Mouse (Mus musculus) urinary bladder, postnatal 36 days (tissue): ENCODE results near the gene 4930467E23Rik.
"Not testable (repeated sequence)": the region's sequence is repeated elsewhere in the genome, so short reads cannot be mapped to it uniquely, and the experiment has no call there.

Experiments used
- DNase-seq, 2 experiments: peaks; one replicate each; pipeline ENCODE4 v3.0.0; 2022; ENCODE audit warnings: low spot score in 2 of 2, mixed read lengths in 1 of 2

The 4930467E23Rik gene

GRCm38 (mm10) chr8:19729276-19729675 is at the start of gene 4930467E23Rik:
TSS of gene 4930467E23Rik (plus strand) at chr8:19729576.
- DNase-seq: not testable (repeated sequence)

GRCm38 (mm10) chr8:19682311-19682710 is 47.1 kb upstream of the 4930467E23Rik start:
- not testable (repeated sequence) for DNase-seq

GRCm38 (mm10) chr8:19685476-19685875 is 43.9 kb upstream of the 4930467E23Rik start:
- not testable (repeated sequence) for DNase-seq

DNA sequence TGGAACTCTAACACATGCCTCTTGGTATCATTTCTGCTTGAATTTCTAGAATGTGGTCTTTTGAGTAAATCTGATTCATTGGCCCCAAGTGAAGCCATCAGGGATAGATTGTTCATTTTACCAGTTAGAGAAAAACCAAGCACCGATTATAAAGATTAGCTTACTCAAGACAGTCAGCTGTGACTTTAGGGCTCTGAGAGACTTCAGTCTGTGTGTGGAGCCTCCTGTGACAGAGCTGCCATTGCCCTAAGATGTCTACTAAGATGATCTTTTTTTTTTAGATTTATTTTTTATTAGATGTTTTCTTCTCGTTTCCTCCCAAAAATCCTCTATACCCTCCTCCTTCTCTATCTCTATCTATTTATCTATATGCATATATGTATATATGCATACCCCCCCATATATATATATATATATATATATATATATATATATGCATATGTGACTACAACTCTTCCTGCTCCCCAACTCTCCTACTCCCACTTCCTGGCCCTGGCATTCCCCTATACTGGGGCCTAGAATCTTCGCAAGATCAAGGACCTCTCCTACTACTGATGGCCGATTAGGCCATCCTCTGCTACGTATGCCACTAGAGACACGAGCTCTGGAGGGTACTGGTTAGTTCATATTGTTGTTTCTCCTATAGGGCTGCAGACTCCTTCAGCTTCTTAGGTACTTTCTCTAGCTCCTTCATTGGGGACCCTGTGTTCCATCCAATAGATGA is 40.4 kb upstream of the 4930467E23Rik start:
- not testable (repeated sequence) for DNase-seq

DNA sequence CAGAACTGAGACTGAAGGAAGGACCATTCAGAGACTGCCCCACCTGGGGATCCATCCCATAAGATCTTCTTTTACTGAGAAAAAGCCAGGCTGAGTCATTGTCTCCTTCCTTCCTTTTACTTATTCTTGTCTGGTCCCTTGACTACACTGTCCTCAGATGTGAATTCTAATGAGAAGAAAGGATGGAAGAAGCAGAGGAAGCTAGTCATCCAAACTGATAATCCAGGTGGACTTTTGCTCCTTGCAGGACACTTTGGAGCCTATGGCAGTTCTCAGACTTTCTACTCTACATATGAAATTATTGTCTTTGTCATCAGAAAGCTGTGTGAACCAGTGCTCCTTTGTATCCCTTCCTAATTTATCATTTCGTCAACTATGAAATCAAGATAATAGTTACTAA is 39.6 kb upstream of the 4930467E23Rik start:
- not testable (repeated sequence) for DNase-seq

- DNase-seq: not testable (repeated sequence)
These were observed 38.0 kb upstream of the 4930467E23Rik start for GRCm38 (mm10) chr8:19691421-19691820.

DNA sequence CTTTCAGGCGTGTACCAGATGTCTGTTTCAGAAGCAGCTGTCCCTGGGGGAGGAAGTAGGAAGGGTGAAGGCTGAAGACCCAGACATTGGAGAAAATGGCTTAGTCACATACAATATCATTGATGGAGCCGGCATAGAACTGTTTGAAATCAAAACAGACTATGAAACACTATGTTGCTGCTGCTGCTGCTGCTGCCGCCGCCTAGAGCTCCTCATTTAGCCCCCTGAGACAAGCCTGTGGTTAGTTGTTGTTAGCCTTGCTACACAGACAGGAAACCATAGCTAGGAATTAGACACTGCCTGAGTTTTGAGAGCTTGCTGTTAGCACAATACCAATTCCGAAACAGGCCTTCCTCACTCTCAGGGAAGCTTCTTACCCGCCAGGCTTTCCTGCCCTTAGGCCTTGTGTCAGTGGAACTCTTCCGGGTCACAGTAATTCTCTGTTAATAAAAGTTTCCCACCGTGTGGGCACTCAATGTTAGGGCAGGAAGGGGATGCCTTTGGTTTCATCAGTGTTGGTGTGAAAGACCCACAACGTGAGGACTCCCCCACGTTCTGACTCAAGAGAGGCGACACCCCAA is 31.8 kb upstream of the 4930467E23Rik start:
- not testable (repeated sequence) for DNase-seq

- not testable (repeated sequence) for DNase-seq
These were observed 31.3 kb upstream of the 4930467E23Rik start for GRCm38 (mm10) chr8:19698123-19698522.

DNA sequence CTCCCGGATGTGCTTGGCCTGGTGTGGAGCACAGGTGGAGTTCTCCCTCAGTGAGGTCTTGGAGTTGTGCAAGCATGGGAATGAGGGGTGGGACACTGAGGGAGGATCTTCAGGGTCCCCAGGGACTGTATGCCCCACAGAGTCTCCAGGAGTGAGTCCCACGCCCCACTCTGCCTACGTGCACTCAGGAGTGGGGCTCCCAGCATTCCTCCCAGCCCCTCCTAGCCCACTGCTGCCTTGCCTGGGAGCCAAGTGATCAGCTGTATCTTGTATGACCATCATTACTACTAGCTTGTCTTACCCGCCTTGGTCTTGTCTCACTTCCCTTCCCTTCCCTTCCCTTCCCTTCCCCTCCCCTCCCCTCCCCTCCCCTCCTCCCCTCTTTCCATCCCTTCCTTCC is 30.7 kb upstream of the 4930467E23Rik start:
- DNase-seq: peak in 1 of 2 experiments; percentile 62

DNA sequence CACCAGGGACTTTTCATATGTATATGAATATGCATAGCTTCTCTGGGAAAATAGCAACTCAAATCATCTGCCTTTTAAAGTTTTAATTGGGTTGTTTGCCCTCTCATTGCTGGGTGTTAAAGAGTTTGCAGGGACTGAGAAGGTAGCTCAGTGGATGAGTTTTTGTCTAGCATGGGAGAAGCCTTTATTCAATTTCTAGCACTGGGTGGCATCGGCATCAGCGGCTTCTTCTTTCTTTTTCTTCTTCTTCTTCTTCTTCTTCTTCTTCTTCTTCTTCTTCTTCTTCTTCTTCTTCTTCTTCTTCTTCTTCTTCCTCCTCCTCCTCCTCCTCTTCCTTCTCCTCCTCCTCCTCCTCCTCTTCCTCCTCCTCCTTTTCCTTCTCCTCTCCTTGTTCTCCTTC is 28.1 kb upstream of the 4930467E23Rik start:
- not testable (repeated sequence) for DNase-seq

- DNase-seq: not testable (repeated sequence)
These were observed 27.1 kb upstream of the 4930467E23Rik start for GRCm38 (mm10) chr8:19702276-19702675.

DNA sequence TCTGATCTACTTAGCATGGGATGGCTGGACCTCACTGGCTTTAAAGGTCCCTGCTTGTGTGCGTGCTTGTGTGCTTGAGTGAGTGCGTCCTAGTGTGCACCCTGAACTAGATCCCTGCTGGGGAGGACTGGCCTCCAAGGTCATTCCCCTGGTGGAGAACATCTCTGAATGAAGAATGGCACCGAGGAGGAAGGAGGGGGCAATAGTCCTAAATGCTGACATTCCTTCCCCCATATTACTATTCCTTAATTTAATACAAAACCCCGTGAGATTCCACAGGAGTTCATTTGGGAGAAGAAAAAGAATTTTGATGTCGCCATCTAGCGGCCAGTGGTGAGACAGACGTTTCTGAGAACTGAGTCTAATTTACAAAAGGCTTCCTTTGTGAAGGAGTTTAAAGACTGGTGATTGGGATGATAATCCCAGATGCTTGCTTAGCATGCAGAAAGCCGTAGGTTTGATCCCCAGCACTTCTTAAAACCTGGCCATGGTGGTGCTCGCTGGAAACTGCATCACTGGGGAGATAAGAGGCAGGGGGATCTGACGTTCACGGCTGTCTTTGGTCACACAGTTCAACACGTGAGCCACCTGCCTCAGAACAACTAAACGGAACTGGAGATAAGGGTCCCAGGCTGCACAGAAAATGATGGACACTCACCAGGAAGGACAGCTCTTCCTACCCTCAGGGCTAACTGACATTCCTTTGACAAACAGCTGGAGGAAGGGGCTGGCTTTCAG is 26.2 kb upstream of the 4930467E23Rik start:
- DNase-seq: peak; percentile 76 to 83

GRCm38 (mm10) chr8:19703906-19704305 is 25.5 kb upstream of the 4930467E23Rik start:
- not testable (repeated sequence) for DNase-seq

- DNase-seq: not testable (repeated sequence)
These were observed 24.7 kb upstream of the 4930467E23Rik start for GRCm38 (mm10) chr8:19704441-19705215.

DNA sequence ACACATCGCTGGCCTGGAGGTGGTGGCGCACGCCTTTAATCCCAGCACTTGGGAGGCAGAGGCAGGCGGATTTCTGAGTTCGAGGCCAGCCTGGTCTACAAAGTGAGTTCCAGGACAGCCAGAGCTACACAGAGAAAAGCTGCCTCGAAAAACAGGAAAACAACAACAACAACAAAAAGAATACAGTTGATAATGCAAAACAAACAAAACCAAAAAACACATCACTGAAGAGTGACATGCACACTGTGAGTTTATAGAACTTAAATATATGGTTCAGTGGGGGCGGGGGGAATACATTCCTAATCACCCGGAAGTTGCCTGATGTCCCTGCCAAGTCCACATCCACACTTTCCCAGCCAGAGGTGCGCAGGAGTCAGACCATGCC is 24.2 kb upstream of the 4930467E23Rik start:
- DNase-seq: not testable (repeated sequence)

- not testable (repeated sequence) for DNase-seq
These were observed 23.2 kb upstream of the 4930467E23Rik start for GRCm38 (mm10) chr8:19706101-19706725.

GRCm38 (mm10) chr8:19706918-19707760 is 22.2 kb upstream of the 4930467E23Rik start:
- DNase-seq: peak in 1 of 2 experiments; percentile 84

DNA sequence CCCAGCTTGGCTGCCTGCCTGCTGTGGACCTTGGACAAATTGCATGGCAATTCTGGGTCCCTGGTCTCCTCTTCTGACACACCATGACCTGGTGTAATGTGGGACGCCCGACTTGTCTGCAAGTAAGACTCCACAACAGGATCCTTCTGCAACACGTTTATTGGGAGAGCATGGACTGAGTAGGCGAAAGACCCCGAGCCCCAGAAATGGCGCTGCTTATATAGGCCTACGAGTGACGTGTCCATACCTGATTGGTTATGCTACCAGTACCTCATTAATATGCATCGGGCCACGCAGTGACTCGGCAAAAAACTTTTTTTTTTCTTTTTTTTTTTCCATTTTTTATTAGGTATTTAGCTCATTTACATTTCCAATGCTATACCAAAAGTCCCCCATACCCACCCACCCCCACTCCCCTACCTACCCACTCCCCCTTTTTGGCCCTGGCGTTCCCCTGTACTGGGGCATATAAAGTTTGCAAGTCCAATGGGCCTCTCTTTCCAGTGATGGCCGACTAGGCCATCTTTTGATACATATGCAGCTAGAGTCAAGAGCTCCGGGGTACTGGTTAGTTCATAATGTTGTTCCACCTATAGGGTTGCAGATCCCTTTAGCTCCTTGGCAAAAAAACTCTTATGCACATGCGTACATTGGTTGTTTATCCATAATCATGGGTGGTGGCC is 21.5 kb upstream of the 4930467E23Rik start:
- DNase-seq: not testable (repeated sequence)

DNA sequence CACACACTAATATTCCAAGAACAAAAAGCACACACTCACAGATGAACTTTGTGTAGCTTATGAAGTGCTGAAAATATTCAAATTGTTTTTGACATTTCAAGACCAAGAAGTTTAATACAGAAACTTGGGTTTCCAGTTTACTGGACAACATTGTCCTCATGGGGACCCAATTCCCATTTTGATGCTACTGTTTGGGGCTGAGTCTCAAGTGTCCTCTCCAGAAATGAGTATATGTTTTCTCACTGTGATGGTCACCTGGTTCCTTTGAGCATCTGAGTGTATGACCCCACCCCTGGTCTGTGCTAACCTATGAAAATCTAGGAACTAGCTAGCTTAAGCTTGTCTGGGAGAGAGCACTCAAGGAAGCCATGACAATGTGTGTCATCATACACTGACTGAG is 20.4 kb upstream of the 4930467E23Rik start:
- DNase-seq: not testable (repeated sequence)

DNA sequence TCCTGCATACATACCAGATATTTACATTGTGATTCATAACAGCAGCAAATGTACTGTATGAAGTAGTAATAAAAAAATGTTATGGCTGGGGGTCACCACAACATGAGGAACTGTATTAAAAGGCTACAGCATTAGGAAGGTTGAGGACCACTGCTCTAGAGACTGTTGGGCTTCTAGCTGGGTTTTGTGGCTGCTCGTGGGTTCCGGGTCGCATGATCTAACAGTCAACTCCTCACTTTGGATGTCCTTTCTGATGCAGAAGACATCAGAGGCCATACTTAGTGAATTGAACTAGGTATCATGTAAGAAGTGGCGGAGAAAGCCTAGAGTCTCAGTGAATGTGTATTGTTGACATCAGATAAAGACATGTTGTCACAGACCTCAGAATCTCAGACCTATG is 19.9 kb upstream of the 4930467E23Rik start:
- DNase-seq: not testable (repeated sequence)
